Mouse (Mus musculus): ENCODE results near the gene Dnpep.

Gene Dnpep

DNA sequence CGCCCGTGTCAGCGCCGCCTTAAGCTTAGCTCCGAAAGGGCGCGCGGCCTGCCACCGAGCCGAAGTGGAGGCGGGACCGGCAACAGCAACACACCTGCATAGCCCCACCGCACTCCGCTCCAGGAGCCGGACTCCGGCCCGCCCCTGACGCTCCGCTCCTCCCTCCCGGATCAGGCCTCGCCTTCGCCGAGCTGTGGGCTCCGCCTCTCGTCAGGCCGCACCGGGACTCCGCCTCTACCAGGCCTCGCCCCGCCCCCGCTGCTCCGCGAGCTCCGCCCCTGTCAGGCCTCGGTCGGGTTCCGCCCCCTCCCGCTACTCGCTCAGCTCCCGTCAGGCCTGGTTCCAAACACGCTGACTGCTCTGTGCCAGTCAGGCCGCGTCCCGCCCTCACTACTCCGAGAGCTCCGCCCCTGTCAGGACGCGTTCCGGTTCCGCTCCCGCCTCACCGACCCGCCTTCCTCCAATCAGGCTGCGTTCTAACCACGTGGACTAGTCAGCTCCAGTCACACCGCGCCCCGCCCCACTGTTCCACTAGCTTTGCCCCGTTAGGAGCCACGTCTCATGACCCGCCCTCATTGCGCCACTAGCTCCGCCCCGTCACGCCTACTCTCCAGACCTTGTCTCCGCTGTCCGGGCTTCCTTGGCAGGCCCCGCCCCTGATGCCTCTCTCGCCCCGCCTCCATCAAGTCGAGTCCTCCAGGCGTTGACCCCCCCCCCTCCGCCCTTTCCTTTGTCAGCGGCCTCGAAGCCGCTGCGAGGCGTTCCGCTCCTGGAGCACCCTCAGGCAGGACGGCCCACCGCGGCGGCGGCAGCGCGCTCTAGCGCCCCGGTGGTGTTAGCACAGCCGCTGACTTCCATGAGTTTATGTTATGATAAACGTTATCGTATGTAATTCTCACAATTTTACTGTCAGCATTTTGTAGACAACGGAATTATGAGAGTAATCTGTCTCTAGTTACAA is at the start of gene Dnpep:
TSS of gene Dnpep (minus strand) at position 750 of the 961 bp plus-strand sequence.
- peak; percentile 100 for DNase-seq

DNA sequence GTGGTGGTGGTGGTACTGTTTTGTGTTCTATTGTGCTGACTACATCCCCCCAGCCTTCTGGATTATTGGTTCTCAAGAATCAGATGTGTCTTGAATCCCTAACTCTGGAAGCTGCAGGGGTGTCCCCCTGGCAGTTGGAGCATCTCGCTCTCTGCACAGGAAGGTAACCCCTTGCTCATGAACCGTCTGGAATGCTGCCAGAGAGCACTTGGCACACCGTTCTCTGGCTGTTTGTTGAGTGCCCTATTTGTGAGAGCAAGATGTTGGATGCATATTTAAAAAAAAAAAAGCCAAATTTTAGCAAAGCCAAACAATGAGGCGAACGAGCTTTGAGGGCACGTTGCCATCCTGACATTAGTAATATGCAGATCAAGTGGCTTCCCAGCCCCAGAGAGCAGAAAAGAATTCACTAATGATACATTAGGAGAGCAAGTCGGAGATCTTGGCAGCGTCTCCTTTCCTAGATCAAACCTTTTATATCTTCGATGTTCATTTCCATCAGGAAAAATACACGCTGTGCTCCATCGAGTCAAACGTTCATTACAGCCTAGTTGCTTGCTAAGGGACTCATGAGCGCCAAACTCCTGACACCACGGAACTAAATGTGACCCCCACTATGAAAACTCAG is 47.8 kb upstream of the Dnpep start:
- no peak for DNase-seq

DNA sequence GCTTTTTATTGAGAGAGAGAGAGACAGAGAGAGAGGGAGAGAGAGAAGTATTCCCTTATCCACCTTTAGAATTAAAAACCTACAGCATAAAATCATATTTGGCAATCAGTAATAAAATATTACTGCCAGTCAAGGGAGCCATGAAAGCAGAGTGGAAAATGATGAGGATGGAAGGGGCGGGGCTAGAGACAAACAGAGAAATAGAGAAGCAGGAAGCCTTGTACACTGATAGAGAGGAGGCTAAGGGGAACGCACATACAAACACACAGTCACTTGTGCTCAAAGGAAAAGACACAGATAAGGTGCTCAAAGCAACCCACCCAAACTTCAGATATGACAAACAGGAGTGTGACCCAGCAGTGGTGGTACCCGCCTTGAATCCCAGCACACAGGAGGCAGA is 46.1 kb upstream of the Dnpep start:
- DNase-seq: no peak

DNA sequence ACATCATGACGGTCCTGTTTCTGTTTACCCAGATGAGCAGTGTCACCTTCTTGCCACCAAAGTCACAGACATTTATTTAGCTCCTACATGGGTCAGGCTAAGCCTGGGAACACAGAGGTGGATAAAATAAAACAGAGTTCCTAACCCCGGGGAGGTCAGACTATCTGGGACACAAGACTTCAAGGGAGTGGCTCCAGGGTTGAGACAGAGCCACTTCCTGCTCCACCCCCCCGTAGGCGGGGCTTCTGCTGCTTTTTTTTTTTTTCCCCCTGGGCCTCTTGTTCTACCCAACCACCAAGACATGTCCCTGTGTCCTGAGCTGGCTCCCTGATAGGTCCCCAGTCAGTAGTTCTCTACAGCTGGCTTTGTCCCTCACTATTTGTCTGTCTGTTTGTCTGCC is 44.0 kb upstream of the Dnpep start:
- no peak for DNase-seq

DNA sequence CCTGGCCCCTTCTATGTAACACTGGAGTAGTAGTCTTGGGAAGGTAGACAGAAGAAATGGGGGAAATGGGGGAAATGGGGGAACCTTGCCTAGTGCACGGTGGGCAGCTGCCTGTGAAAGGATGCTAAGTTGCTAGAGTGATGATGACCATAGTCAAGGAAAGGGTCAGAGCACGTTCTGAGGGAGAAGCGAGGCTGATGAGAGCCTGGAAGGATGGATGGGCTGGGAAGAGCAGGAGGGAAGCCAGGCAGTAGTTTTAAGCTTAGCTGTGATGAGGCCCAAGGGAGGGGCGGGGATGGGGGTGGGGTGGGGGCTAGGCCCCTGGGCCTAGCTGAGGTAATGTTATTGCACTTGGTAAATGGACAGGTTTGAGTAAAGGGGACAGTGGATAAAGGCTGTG is 43.3 kb upstream of the Dnpep start:
- no peak for DNase-seq

DNA sequence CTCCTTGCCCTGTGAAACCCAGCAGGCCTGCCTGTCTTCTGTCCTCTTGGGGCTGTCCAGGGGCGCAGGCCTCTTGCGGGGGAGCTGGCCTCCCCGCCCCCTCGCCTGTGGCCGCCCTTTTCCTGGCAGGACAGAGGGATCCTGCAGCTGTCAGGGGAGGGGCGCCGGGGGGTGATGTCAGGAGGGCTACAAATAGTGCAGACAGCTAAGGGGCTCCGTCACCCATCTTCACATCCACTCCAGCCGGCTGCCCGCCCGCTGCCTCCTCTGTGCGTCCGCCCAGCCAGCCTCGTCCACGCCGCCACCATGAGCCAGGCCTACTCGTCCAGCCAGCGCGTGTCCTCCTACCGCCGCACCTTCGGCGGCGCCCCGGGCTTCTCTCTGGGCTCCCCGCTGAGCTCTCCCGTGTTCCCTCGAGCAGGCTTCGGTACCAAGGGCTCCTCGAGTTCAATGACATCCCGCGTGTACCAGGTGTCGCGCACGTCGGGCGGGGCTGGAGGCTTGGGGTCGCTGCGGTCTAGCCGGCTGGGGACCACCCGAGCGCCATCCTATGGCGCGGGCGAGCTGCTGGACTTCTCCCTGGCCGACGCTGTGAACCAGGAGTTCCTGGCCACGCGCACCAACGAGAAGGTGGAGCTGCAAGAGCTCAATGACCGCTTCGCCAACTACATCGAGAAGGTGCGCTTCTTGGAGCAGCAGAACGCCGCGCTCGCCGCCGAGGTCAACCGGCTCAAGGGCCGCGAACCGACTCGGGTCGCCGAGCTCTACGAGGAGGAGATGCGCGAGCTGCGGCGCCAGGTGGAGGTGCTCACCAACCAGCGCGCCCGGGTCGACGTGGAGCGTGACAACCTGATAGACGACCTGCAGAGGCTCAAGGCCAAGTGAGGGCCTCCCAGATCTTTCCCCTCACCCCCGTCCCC is 42.6 kb upstream of the Dnpep start, which contains the start of gene Des:
TSS of gene Des (plus strand) at position 218 of the 920 bp plus-strand sequence.
- no peak for DNase-seq

DNA sequence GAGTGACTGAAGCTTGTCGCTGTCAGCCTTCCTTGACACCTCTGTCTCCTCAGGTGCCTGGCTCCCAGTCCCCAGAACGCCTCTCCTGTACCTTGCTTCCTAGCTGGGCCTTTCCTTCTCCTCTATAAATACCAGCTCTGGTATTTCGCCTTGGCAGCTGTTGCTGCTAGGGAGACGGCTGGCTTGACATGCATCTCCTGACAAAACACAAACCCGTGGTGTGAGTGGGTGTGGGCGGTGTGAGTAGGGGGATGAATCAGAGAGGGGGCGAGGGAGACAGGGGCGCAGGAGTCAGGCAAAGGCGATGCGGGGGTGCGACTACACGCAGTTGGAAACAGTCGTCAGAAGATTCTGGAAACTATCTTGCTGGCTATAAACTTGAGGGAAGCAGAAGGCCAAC is 41.6 kb upstream of the Dnpep start:
- no peak for DNase-seq

DNA sequence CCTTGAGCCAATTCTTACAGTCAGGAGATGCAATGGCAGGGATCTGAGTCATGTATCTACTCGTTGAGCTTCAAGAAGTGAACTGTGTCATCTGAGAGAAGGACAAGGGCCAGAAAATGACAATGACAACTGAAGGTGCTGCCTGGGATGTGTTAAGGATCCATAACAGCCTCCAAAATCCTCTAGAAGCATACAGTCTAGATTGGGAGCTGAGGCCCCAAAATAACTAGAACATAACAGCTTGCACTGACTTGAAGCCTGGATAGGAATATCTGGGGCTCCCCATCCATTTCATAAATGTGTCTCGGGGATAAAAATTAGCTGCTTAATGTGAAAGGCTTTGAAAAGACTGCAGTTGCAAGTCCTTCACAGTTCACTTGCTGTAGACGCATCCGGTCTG is 40.2 kb upstream of the Dnpep start:
- DNase-seq: no peak

DNA sequence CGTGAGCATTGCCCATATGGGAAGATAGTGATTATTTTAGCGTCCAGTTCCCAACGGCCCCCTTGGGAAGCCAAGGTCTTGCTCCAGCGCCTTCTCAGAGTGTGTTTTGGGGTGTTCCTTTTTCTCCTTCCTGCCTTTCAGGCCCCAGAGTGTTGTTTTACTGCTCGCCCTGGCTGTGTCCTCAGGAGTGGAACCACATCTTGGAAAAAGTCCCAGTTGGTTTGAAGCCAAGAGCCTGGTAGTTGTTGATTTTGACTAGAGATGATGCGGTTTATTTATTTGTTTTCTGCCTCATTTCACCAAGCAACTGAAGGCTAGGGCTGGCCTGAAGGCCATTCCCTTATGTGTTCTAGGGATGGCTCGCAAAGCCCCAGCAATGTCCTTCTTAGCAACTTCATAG is 39.5 kb upstream of the Dnpep start:
- no peak for DNase-seq

DNA sequence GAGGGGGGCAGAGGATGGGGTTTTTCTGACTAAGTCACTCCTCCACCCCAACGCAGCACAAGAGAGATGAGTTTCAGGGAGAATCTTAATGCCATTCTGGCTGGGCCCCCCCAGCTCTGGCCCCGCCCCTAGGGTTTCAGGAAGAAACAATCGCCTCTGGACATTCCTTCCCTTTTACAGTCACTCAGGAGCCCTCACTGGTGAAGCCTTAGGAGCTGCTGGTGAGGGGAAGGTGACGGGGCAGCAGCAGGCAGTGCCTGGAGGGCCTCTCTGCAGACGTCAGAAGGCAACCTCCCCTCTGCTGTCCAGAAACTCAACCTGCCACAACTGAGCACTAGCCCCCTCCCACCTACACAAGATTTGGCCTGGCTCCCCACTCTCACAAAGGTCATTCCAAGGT is 31.5 kb upstream of the Dnpep start:
- no peak for DNase-seq

DNA sequence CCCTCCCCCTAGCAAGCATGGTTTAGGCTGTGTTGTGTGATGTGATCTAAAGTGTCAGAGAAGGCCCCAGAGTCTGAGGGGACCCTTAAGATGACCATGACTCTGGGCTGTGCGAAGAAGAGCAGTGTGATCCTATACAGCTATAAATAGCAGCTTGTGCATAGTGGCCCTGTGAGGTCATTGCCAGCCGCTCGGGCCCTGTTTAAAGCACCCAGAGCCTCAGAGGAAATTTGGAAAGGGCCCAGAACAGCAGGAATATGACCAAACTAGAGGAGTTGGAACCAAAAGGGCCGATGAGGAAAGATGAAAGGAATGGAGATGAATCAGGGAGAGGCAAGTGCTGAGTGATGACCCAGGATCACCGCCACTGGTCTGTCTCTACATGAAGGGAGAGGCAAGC is 29.5 kb upstream of the Dnpep start:
- no peak for DNase-seq

DNA sequence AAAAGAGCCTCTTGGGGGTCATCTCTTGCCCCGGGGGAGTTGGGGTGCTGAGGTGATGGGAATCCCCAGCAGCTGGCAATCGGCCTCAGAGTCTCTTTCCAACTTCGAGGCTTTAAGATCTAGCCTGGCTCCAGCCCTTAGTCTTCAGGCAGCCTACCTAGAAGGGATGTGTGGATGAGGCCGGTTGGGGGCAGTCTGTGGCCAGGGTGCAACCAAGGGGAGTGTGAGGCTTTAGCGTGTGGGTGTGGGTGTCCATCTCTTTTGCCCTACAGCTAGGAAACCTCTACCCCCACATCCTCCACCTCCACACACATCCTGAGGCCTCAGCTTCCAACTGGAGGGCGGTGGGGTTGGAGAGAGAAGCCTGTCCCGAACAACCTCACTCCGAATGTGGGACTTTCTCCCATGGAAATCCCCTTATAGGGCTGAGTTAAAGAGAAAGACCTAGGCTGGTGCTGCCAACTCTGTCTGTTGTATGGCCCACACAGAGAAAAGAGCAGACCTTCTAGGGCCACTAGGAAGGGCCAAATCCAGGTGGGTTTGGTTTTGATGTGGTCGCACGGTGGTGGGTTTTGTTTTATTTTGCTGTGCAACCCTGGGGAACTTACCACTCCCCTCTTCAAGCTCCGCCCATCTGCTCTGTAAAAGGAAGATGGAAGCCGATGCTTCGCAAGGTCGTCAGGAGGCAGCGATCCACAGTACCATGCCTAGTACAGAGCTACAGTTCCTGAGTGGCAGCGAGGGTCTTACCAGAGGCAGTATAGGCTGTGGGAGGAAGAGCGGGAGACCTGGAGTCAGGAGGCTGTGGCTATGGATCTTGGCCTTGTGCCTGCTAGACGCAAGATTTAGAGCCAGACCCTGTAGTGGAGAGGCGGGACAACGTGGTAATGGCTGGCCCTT is 27.5 kb upstream of the Dnpep start:
- no peak for DNase-seq

DNA sequence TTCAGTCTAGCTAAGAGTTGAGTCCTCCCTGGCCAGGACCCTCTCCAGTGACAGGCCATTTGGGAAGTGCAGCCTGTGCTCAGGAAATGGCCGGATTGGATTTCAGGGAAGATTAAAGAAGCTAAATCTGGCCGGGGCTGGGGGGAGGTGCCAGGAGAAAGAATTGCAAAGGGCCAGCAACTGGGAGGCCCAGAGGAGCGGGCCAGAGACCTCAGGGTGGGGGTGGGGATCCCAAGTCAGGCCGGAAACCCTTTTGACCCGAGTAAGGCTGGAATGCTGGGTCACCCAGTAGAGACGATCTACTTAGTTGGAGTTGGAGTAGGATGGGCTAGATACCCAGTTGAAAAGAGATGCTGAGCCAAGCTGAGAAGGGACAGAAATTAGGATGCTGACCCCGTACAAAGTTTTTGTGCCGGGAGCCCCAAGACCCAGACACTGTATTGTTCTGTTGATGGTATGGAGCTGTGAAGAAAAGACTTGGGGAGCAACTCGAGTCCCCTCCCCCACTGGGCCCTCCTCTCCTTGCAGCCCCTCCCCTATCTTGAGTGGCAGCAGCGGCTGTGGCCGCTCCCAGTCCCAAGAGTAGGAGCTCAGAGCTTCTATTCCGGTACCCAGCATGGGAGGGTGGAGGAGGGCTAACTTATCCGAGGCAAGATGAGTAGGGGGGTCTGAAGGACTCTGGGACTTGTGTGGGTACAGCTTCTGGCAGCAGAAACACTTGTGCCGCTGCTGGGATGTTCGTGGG is 26.7 kb upstream of the Dnpep start:
- DNase-seq: no peak

DNA sequence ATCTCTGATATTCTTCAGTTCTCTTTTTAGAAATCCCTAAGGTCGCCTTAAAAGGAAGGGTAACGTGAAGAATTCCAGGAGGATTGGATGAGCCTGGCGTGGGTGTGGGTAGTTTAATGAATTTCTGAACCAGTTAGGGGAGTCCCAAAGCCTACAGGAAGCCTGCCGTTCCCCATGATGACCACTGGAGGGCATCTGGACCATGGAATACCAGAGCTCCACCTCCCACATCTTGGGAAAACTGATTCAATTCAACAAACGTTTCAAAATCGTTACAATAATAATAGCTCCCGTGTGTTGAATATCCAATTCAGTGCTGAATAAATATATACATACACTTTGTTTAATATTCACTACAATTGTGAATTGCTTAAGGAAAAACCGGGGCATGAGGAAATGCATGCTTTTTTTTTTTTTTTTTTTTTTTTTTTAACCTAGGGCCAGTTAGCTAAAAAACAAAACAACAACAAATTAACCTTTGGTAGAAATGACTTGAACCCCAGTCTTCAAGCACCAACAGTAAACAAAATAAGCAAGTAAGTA is 25.2 kb upstream of the Dnpep start:
- peak; percentile 24 for DNase-seq

DNA sequence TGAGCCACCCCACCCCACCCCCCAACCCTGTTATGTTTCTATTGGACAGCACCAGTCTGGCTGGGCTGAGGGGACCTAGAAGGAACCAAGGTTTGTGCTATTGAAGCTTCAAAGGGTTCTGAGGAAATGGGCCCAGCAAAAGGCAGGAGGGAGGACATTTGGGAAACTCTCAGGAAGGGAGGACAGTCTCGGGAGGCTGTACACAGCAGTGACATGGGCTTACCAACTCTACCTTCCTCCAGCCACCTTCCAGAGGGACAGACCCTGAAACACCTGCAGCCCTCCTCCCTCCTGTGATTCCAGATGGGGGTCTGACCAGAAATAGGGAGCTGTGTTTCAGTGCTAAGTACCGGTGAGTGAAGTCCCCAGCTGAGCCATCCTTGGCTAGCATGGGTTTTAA is 22.7 kb upstream of the Dnpep start:
- DNase-seq: no peak

DNA sequence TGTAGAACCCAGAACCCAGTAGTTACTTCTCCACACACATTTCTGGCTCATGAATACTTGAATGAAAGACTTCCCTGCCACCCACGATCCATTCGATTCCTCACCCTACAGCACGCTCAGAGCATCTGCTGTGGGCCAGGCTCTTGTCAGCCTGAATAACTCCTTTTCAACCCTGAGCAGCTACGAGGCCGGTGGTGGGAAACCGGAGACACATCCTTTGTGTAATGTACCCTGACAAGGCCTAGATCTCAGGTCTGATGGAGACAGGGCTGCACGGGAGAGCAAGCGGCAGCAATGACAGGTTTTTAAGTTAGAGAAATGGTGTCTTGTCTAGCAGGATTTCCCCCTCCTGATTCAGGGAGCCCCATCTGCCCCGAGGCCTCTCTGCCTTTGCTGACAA is 21.5 kb upstream of the Dnpep start:
- DNase-seq: no peak

DNA sequence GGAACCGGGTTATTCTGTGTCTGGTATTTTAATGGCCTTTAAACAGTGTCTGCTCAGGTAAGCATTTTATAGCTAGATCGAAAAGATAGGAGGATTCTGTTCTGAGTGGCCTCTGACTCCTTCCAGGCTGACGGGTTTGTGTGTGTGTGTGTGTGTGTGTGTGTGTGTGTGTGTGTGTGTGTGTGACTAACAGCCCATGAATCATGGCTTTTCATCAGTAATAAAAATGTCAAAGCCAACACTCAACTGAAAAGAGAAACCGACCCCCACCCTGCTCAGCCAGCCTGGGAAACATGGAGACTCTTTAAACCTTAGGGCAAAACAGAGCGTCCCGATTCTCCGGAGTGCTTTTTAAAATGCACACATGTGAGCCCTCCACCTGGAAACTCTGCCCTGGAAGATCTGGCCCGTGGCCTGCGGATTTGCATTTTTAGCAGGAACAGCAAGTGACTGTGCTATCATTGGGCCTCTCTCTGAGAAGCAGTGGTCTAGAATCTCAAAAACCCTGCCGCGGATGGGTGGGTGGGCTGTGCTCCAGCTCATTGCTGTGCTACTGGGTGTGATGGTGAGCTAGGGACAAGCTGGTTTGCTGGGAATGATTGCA is 20.4 kb upstream of the Dnpep start:
- no peak for DNase-seq

DNA sequence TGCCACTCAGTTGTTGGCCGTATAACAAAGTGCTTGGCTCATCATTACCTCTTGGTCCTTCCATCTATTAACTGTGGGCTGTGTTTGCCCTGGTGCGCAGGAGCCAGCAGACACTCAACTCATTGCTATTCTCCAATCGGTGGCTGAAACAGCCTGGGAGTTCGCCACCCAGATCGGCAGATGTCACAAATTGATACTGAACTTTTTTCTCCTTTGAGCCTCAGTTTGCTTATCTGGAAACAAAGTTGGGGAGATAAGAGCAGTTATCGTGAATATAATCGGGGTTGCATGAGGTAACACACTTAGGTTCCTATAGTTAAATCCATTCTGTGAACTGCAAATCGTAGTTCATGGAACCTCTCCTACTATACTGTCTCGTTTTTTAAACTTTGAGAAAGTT is 19.3 kb upstream of the Dnpep start:
- DNase-seq: no peak

DNA sequence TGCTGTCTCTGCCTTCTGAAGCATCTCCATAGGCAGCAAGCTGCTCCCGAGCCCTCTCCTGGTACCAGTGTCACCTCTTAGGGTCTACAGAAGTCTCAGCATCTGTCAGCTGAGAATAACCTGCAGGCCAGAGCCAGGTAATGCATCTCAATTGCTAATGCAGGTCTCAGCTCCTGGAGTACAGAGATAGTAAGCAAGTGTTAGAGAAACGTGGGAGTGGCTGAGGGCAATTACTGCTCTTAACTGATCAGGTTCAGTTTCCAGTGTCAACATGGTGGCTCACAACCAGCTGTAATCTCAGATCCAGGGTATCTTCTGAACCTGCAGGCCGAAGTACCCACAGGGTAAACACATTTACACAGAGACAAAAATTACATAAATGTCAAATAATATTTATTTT is 18.7 kb upstream of the Dnpep start:
- DNase-seq: no peak

DNA sequence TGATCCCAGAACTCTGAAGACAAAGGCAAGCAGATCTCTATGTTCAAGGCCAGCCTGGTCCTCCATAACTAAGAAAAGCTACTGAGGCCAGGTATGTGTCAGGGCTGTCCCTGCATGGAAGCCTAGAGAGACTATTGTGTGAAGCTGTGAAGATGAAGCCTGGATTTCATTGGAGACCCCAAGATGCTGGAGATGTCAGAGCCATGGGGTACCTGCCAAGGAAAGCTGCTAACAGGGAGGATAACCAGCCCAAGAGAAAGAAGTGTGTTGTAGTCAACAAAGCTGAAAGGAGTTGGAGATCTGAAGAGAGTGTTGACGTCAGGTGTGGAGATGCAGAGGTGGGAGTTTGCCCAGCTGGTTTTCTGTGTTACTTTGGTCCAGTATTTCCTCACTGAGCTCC is 13.5 kb upstream of the Dnpep start:
- no peak for DNase-seq

DNA sequence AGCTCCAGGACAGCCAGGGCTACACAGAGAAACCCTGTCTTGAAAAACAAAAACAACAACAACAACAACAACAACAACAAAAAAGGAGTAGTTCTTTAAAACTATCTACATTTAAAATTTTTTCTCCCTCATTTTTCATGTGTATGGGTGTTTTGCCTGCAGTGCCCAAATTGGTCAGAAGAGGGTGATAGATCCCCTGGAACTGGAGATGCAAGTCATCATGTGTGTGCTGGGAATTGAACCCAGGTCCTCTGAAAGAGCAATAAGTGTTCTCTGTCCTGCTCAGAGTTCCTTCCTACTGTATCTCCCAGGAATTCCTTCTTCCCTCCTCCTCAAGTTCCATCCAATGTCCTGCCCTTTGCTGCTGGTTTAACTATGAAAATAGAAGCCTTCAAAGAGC is 9.7 kb upstream of the Dnpep start:
- DNase-seq: no peak
